Mouse (Mus musculus) lung, postnatal 0 days (tissue): ENCODE measurements around the gene Clec16a. TPM values are rescaled to one million over a fixed set of nuclear protein-coding genes. Genes with fewer than 3 reads are reported as not detected.

Experiments
- ATAC-seq: fragments of 200-750 bp; cut with Nextera tagmentation; 2 replicates; pipeline ENCODE4 v1.8.0; 2017; ENCODE audit warnings: moderate library complexity
- DNase-seq: peaks from one replicate; pipeline ENCODE4 v3.0.0-alpha.2; 2016; ENCODE audit warnings: low spot score
- H3K27ac ChIP-seq: fragments of 300-500 bp; sonication (generic); 2 replicates; pipeline ENCODE4 v1.5.1; 2014; ENCODE audit warnings: antibody characterized with exemption, mild to moderate bottlenecking, low read length, mixed read lengths
- H3K27me3 ChIP-seq: fragments of 300-500 bp; sonication (generic); replicated peaks from 2 replicates; pipeline ENCODE4 v1.6.1; 2014; ENCODE audit warnings: low read length, mixed read lengths; ENCODE audit not compliant: insufficient read depth
- H3K36me3 ChIP-seq: fragments of 300-500 bp; sonication (generic); 2 replicates; pipeline ENCODE4 v1.6.1; 2014; ENCODE audit warnings: low read length, mixed read lengths; ENCODE audit not compliant: insufficient read depth
- H3K4me1 ChIP-seq: fragments of 300-500 bp; sonication (generic); 2 replicates; pipeline ENCODE4 v1.6.1; 2014; ENCODE audit warnings: antibody characterized with exemption, low read depth, low read length, mixed read lengths; ENCODE audit not compliant: insufficient read depth
- H3K4me2 ChIP-seq: fragments of 300-500 bp; sonication (generic); replicated peaks from 2 replicates; pipeline ENCODE4 v1.6.1; 2014; ENCODE audit warnings: low read depth, mild to moderate bottlenecking, low read length, moderate library complexity, mixed read lengths
- H3K4me3 ChIP-seq: fragments of 300-500 bp; sonication (generic); 2 replicates; pipeline ENCODE4 v1.5.1; 2014; ENCODE audit warnings: low read depth, low read length
- H3K9ac ChIP-seq: fragments of 300-500 bp; sonication (generic); replicated peaks from 2 replicates; pipeline ENCODE4 v1.6.1; 2014; ENCODE audit warnings: low read depth, mild to moderate bottlenecking
- H3K9me3 ChIP-seq: fragments of 300-500 bp; sonication (generic); 2 replicates; pipeline ENCODE4 v1.6.1; 2016; ENCODE audit warnings: low read length, mixed read lengths
- CTCF ChIP-seq: IDR thresholded peaks from 2 replicates; pipeline ENCODE4 v1.5.1; 2016; ENCODE audit warnings: antibody characterized with exemption, mild to moderate bottlenecking
- EP300 ChIP-seq: IDR thresholded peaks from 2 replicates; pipeline ENCODE4 v1.6.1; 2016; ENCODE audit warnings: antibody characterized with exemption, mild to moderate bottlenecking, control low read depth
- WGBS: fragments of 180-500 bp; shearing (Covaris S2); extraction: QIAGEN DNeasy Blood & Tissue Kit; methylation state at CpG from one replicate; pipeline ENCODE4 v1.1.7; 2014; 5-methylcytosine and 5-hydroxymethylcytosine counted together
- polyA plus RNA-seq: library from polyadenylated mRNA; unstranded; fragments of >200 nt; fragmentation: Nextera tagmentation; extraction: Ambion mirVana; gene quantifications from 2 replicates; pipeline ENCODE4 v1.2.1, GENCODE M21; 2015

The Clec16a gene
- polyA plus RNA-seq, 1 experiment from 2014 or later = 32.0 TPM

DNA sequence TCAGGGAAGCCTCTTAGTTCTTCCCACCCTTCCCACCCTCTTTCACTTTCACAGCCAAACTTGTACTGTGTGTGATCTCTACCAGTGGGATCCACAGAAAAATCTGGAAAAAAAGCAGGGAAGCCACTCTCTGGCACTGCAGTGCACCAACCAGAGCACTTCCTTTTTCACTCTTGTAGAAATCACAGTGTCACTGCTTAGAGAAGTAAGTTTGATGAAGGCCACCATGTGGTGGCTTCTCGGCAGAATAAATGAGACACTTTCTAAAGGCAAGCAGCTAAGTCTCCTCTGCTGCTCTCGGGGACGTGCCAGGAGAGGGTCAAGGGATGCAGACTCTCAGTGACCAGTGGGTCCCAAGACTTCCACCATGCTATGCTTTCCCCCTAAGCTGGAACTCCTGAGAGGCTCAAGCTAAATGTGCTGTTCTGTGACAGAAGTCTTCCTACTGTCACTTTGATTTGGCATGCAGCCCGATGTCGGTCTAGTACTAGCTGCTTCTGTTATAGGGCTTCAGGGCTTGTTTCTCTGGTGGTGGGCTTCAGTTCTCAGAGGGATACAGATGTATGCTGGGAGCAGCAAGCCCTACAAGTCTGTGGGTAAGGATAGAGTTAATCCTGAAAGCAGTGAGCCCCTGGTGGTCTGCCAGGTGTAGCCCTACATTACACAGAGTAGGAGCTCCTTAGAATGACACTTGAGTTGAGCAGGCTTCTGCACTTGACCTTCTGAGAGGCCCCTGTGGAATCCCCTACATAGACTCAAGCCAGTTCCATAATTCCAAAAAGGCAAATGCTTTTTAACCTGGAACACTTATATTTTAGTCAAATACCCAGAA lies 178.9 kb downstream of the Clec16a start:
- H3K27ac ChIP-seq = no peak overlapping the region
- WGBS = 46% methylated on average over 5 of the region's 5 CpGs

DNA sequence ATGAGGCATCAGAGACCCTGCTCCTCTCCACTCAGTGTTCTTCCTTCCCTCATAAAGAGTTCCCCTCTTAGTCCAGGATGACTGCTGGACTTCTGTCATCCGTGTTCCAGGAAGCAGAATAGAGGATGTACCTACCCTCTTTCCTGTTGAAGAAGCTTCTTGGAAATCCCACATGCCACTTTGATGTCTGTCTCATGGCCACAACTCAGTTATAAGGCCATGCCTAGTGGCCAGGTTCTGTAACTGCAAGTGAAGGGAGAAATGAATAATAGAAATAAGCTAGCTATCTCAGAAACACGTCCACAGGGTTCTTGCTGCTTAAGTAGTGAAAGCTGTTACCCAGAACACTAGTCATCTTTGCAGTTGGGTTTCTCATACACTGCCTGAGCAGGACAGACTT lies 180.0 kb downstream of the Clec16a start:
- H3K27ac ChIP-seq = no peak overlapping the region
- WGBS = 50% methylated on average over 2 of the region's 2 CpGs

More for the DNA sequence above, 178.9 kb downstream of the Clec16a start:
- ATAC-seq (no peak), DNase-seq (peak; percentile 26)
- Histone ChIP-seq H3K4me2 (no peak overlapping the region), H3K4me3 (no peak overlapping the region), H3K4me1 (peaks cover 10% of the 10 kb centered on the region; the same call in 1 of the 2 replicates), H3K36me3 (no peaks in the 10 kb centered on the region), H3K9ac (no peak overlapping the region), H3K27me3 (no peaks in the 10 kb centered on the region), H3K9me3 (no peaks in the 10 kb centered on the region)
- TF ChIP-seq EP300 (no peak), CTCF (peak; percentile 8)

DNA sequence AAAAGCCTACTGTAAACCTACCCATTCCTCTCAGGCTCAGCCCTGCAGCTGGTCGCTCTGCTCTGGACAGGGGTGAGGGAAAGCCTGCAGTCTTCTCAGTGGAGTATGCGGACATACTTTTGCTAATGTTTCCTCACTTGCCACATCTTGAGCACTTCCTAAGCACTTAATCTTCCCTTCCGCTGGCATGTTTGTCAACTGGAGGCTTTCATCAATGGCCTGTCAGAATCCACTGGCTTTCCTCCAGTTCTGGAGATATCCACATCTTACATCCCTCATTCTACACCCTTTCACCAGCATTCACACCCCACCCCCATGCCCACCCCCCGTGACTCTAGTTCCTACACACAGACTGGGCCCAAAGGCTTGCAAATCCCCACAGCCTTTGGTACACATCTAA lies 182.5 kb downstream of the Clec16a start:
- H3K4me1 ChIP-seq = peaks cover 10% of the 10 kb centered on the region; the same call in 1 of the 2 replicates
- 0 out of 2 replicates have a peak overlapping the region, but pooled peaks have one; percentile 20 for H3K27ac ChIP-seq
- ATAC-seq = peak; percentile 88
- peak; percentile 90 for DNase-seq
- H3K27me3 ChIP-seq = no peaks in the 10 kb centered on the region
- TF ChIP-seq EP300 (peak; percentile 82), CTCF (no peak)
- H3K4me3 ChIP-seq = no peak overlapping the region
- H3K9me3 ChIP-seq = no peaks in the 10 kb centered on the region
- H3K9ac ChIP-seq = no peak overlapping the region
- H3K36me3 ChIP-seq = no peaks in the 10 kb centered on the region
- WGBS = 16% methylated on average over 4 of the region's 4 CpGs
- no peak overlapping the region for H3K4me2 ChIP-seq

More for the DNA sequence above, 180.0 kb downstream of the Clec16a start:
- H3K9ac ChIP-seq = no peak overlapping the region
- H3K27me3 ChIP-seq = no peaks in the 10 kb centered on the region
- no peak overlapping the region for H3K4me2 ChIP-seq
- ATAC-seq (no peak), DNase-seq (no peak)
- peaks cover 10% of the 10 kb centered on the region; the same call in 1 of the 2 replicates for H3K4me1 ChIP-seq
- no peaks in the 10 kb centered on the region for H3K9me3 ChIP-seq
- no peak overlapping the region for H3K4me3 ChIP-seq
- no peaks in the 10 kb centered on the region for H3K36me3 ChIP-seq
- TF ChIP-seq EP300 = no peak
- TF ChIP-seq CTCF = peak; percentile 49

DNA sequence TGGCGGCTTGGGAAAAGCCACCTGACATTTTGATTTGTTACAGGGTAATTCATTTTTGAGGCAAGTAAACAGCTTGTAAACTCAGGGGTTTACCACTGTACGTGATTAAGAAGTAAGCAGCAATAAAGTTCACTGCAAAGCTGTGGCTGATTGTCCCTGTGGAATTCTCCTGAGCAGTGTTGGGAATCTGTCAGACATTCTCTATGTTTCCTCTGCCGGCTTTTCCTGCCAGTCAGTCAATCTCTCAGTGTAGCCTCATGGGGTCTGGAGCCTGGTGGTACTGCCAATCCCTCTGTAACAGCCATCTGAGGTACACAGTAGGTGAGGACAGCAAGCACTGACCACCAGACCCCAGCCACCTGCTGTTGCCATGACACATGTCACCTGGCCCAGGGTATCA lies 183.7 kb downstream of the Clec16a start:
- no peaks in the 10 kb centered on the region for H3K36me3 ChIP-seq
- H3K4me2 ChIP-seq = no peak overlapping the region
- peaks cover 10% of the 10 kb centered on the region; the same call in 1 of the 2 replicates for H3K4me1 ChIP-seq
- H3K9ac ChIP-seq = no peak overlapping the region
- H3K27ac ChIP-seq = no peak overlapping the region
- no peaks in the 10 kb centered on the region for H3K27me3 ChIP-seq
- TF ChIP-seq CTCF (no peak), EP300 (no peak)
- ATAC-seq (no peak), DNase-seq (no peak)
- no peak overlapping the region for H3K4me3 ChIP-seq
- H3K9me3 ChIP-seq = no peaks in the 10 kb centered on the region
- 64% methylated on average over 3 of the region's 3 CpGs for WGBS

DNA sequence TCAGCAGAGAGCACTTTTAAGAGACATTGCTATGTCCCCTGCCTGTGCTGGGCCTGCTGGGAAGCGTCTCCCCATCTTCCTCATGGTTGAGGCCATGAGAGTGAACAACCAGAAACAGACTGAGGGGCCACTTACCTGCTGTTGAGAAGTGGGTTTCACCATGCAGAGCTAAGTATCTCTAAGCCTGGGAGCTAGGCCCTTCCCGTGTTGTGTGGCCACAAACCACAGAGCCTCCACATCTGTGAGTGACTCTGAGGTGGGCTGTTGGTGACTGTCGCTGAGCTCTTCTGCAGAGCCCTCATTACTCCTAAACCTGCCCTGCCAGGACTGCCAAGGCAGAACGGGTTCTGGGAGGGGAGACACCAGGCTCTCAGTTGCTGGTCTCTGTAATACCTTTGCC lies 185.8 kb downstream of the Clec16a start:
- Histone ChIP-seq H3K9ac (no peak overlapping the region), H3K4me1 (peaks cover 16% of the 10 kb centered on the region; the same call in 1 of the 2 replicates), H3K27me3 (no peaks in the 10 kb centered on the region), H3K4me2 (no peak overlapping the region), H3K9me3 (no peaks in the 10 kb centered on the region), H3K4me3 (no peak overlapping the region), H3K27ac (no peak overlapping the region), H3K36me3 (no peaks in the 10 kb centered on the region)
- ATAC-seq (no peak), DNase-seq (no peak)
- WGBS = 72% methylated on average over 4 of the region's 4 CpGs
- TF ChIP-seq CTCF = no peak
- no peak for TF ChIP-seq EP300

DNA sequence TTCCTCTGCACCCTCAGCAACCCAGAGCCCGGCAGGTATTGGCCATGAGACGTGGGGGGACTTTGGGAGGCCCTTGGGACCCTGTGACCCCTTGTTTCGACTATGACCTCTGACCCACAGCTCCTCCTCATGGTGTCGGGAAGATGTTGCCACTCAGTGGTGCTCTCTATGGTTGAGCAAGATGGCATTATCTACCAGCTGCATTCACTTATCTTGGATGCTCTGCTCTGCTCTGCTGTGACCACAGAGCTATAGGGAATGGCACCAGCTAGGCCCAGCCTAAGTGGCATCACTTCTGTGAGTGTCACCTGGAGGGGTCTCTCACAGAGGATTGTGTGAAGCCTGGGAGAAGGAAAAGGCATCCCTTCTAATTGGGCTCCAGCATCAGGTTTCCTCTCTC lies 186.6 kb downstream of the Clec16a start:
- ATAC-seq = no peak
- Histone ChIP-seq H3K27ac (no peak overlapping the region), H3K9me3 (no peaks in the 10 kb centered on the region), H3K36me3 (no peaks in the 10 kb centered on the region), H3K4me1 (peaks cover 18% of the 10 kb centered on the region; the same call in 1 of the 2 replicates), H3K9ac (no peak overlapping the region), H3K4me2 (no peak overlapping the region), H3K4me3 (no peak overlapping the region), H3K27me3 (no peaks in the 10 kb centered on the region)
- TF ChIP-seq EP300 = no peak
- TF ChIP-seq CTCF = no peak
- no peak for DNase-seq
- WGBS = 81% methylated on average over 4 of the region's 4 CpGs
